Mouse (Mus musculus) intestine, postnatal 0 days (tissue): ENCODE measurements around the gene Igsf21. TPM values are rescaled to one million over a fixed set of nuclear protein-coding genes. Genes with fewer than 3 reads are reported as not detected.

Experiments used
- ATAC-seq: fragments of 200-750 bp; cut with Nextera tagmentation; 2 replicates; pipeline ENCODE4 v1.8.0; 2017; ENCODE audit warnings: mild to moderate bottlenecking, moderate TSS enrichment, moderate library complexity
- H3K27ac ChIP-seq: fragments of 300-500 bp; sonication (generic); 2 replicates; pipeline ENCODE4 v1.5.1; 2014; ENCODE audit warnings: mild to moderate bottlenecking, low read depth, low read length, moderate library complexity
- H3K27me3 ChIP-seq: fragments of 300-500 bp; sonication (generic); replicated peaks from 2 replicates; pipeline ENCODE4 v1.6.1; 2014; ENCODE audit warnings: low read length, mixed read lengths; ENCODE audit not compliant: control insufficient read depth, insufficient read depth
- H3K36me3 ChIP-seq: fragments of 300-500 bp; sonication (generic); 2 replicates; pipeline ENCODE4 v1.6.1; 2014; ENCODE audit warnings: mild to moderate bottlenecking, moderate library complexity; ENCODE audit not compliant: control insufficient read depth, insufficient read depth
- H3K4me1 ChIP-seq: fragments of 300-500 bp; sonication (generic); replicated peaks from 2 replicates; pipeline ENCODE4 v1.6.1; 2014; ENCODE audit warnings: antibody characterized with exemption, low read length, mixed read lengths; ENCODE audit not compliant: control insufficient read depth, insufficient read depth
- H3K4me2 ChIP-seq: fragments of 300-500 bp; sonication (generic); replicated peaks from 2 replicates; pipeline ENCODE4 v1.6.1; 2014; ENCODE audit warnings: low read depth, mild to moderate bottlenecking, moderate library complexity
- H3K4me3 ChIP-seq: fragments of 300-500 bp; sonication (generic); 2 replicates; pipeline ENCODE4 v1.5.1; 2014; ENCODE audit warnings: low read depth, low read length
- H3K9ac ChIP-seq: fragments of 300-500 bp; sonication (generic); 2 replicates; pipeline ENCODE4 v1.6.1; 2014; ENCODE audit warnings: mild to moderate bottlenecking, low read depth, low read length
- H3K9me3 ChIP-seq: fragments of 300-500 bp; sonication (generic); 2 replicates; pipeline ENCODE4 v1.6.1; 2016; ENCODE audit warnings: mixed run types; ENCODE audit not compliant: control insufficient read depth
- CTCF ChIP-seq: sonication (generic); IDR thresholded peaks from 2 replicates; pipeline ENCODE4 v1.5.1; 2016; ENCODE audit warnings: low read depth, mild to moderate bottlenecking, control low read depth, antibody characterized with exemption, moderate library complexity
- WGBS: fragments of 180-500 bp; shearing (Covaris S2); extraction: QIAGEN DNeasy Blood & Tissue Kit; methylation state at CpG from one replicate; pipeline ENCODE4 v1.1.7; 2014; 5-methylcytosine and 5-hydroxymethylcytosine counted together
- polyA plus RNA-seq: library from polyadenylated mRNA; unstranded; fragments of >200 nt; fragmentation: Nextera tagmentation; extraction: Ambion mirVana; gene quantifications from 2 replicates; pipeline ENCODE4 v1.2.1, GENCODE M21; 2015

The Igsf21 gene
- polyA plus RNA-seq, 1 experiment from 2014 or later: 0.93 TPM

DNA sequence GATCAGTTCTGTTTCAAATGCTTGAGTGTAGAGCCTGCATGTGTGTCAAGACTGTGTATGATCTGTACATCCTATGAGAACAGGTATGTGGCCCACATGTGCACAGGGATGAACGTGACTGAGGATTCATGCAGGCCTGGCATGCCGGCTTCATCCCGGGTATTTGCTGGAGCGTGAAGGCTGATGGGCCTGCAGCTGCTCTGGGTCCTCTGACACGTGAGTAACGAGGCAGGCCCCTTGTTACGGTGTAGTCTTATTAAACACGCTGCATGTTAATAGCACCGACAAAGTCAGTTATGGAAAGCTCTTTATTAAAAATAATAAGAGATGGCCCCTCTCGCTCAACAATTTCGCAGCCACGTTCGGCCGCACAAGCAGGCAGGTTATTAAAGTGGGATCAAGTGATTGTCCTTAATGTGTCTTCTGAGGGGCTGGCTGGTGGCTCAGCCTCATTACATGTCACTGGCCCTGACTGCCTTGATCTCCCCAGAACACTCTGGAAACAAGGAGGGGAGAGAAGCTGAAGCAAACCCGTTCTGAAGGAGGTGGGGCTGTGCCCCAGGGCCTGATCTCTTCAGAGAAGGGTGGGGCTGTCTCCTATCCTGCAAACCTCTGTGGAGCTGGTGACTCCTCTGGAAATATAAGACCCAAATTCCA lies 22.7 kb upstream of the Igsf21 start:
- no peaks in the 10 kb centered on the region for H3K36me3 ChIP-seq
- WGBS: 83% methylated on average over 15 of the region's 15 CpGs
- TF ChIP-seq CTCF: no peak

DNA sequence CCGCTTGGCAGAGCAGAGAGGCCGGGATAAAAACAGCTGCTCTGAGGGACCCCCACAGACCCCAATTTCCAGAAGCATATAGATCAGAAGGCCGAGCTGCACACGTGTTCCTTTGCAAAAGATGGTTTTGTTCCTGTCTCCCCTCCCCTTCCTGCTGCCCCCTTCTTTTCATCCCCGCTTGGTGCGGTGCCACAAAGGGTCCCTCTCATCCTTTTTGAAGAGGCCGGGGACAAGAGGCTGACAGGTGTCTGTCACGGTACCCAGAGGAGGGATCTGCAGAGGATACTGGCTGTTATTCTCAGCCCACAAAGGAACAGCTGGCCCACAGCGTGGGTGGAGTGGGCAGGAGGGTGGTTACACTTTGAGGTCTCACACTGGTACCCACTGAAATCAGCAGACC lies 21.3 kb upstream of the Igsf21 start:
- Histone ChIP-seq H3K4me2 (no peak overlapping the region), H3K27ac (no peak overlapping the region), H3K36me3 (no peaks in the 10 kb centered on the region), H3K9ac (no peak overlapping the region), H3K4me1 (no peaks in the 10 kb centered on the region), H3K9me3 (no peaks in the 10 kb centered on the region), H3K4me3 (no peak overlapping the region), H3K27me3 (no peaks in the 10 kb centered on the region)
- no peak for TF ChIP-seq CTCF
- 81% methylated on average over 9 of the region's 9 CpGs for whole genome bisulfite sequencing
- no peak for ATAC-seq

More for the DNA sequence above, 22.7 kb upstream of the Igsf21 start:
- Histone ChIP-seq H3K4me3 (no peak overlapping the region), H3K27ac (no peak overlapping the region), H3K27me3 (no peaks in the 10 kb centered on the region), H3K9me3 (no peaks in the 10 kb centered on the region), H3K4me2 (no peak overlapping the region), H3K4me1 (no peaks in the 10 kb centered on the region), H3K9ac (no peak overlapping the region)
- ATAC-seq: no peak

DNA sequence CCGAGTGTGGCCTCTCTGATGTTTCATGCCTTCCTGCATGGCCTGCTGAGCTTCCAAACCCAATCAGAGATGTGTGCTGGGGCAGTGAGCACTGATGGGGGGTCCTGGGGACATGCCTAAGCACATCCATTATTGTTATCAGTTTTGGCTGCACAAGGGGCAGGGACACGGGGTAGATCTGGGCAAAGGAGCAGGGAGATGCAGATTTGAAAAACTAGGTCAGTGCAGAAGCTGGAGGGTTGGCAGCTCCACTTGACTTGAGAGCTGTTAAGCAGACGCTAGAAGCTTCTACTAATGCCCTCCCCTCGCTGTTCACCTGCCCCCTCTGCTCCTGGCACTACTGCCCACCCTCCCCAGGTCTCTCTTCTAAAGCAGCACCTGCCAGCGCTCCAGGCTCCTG lies 20.5 kb upstream of the Igsf21 start:
- H3K9ac ChIP-seq: no peak overlapping the region
- H3K27me3 ChIP-seq: no peaks in the 10 kb centered on the region
- 66% methylated on average over 5 of the region's 5 CpGs for WGBS
- no peak overlapping the region for H3K27ac ChIP-seq
- no peaks in the 10 kb centered on the region for H3K36me3 ChIP-seq
- H3K4me2 ChIP-seq: no peak overlapping the region
- H3K9me3 ChIP-seq: no peaks in the 10 kb centered on the region
- TF ChIP-seq CTCF: no peak
- H3K4me3 ChIP-seq: no peak overlapping the region
- no peaks in the 10 kb centered on the region for H3K4me1 ChIP-seq
- ATAC-seq: no peak

DNA sequence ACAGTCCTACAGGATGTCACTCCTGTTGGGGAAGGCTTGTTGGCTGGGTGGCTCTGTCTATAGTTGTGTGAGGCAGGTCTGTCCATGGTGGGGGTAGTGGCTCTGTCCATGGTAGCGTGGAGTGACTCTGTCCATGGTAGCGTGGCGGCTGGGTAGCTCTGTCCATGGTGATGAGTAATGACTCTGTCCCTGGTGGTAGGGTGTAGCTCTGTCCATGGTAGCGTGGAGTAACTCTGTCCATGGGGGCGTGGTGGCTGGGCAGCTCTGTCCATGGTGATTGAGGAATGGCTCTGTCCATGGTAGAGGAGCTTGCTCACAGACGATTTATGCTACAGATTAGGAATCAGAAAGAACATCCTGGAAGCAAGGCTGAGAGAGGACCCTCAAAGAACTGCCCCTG lies 12.4 kb upstream of the Igsf21 start:
- Histone ChIP-seq H3K27me3 (no peaks in the 10 kb centered on the region), H3K4me2 (no peak overlapping the region), H3K9me3 (no peaks in the 10 kb centered on the region), H3K4me3 (no peak overlapping the region), H3K36me3 (no peaks in the 10 kb centered on the region), H3K27ac (no peak overlapping the region), H3K9ac (no peak overlapping the region), H3K4me1 (no peaks in the 10 kb centered on the region)
- TF ChIP-seq CTCF: peak; percentile 24
- no peak for ATAC-seq
- WGBS: 11% methylated on average over 6 of the region's 6 CpGs

DNA sequence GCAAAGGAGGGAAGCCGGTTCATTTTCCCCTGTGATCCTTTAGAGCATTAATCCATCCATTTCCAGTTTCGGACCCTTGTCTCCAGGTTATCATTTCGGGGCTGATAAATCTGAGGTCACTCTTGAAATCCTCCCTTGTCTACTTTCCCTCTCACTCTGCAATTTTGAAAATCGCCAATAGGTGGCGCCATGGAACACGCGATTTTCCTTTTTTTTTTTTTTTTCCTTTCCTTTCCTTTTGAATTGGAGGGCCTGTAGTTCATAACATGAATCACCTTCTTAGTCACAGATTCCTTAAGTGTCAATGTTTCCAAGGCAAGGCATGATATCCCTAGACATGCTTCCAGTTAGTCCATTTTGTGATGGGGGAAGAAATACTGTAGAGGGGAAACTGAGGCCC lies 5.8 kb upstream of the Igsf21 start:
- Histone ChIP-seq H3K9ac (no peak overlapping the region), H3K27me3 (peaks cover 15% of the 10 kb centered on the region), H3K4me1 (no peaks in the 10 kb centered on the region), H3K9me3 (no peaks in the 10 kb centered on the region), H3K4me3 (no peak overlapping the region), H3K4me2 (no peak overlapping the region), H3K27ac (no peak overlapping the region), H3K36me3 (no peaks in the 10 kb centered on the region)
- WGBS: 10% methylated on average over 7 of the region's 7 CpGs
- ATAC-seq: no peak
- TF ChIP-seq CTCF: peak; percentile 73

DNA sequence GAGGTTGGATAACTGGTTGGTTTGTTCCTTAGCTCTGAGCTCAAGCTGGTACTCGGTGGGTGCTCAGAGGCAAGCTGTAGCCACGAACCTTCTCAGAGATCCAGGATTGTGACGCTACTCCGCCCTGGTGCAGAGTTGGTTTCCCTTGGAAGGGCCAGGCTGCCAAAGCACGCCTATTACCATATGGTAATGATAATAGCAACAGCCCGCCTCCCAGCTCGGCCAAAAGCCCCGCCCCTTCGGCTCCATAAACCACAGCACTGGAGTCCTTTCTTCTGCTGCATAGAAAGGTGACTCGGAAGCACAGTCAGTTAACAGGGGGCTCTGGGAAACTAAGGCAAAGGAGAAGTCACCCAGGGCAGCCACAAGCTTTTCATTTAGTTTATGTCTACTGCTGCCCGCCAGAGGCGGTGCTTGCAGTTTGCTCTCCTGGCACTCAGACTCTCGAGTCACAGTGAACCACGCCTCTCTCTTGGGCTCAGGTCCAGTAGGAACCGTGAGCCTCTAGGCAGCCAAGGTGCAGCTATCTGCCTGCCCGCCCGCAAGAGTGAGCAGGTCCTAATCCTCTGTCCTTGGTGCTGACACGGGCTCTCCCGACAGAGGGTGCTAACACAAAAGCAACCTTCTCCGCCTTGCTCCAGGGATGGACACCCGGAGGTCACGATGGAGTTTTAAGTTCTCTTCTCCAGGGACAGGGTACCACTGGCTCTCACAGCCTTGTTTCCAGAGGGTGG lies 2.6 kb upstream of the Igsf21 start:
- Histone ChIP-seq H3K27ac (no peak overlapping the region), H3K4me2 (no peak overlapping the region), H3K4me1 (no peaks in the 10 kb centered on the region), H3K36me3 (no peaks in the 10 kb centered on the region), H3K27me3 (peaks cover 46% of the 10 kb centered on the region), H3K4me3 (no peak overlapping the region), H3K9ac (no peak overlapping the region), H3K9me3 (no peaks in the 10 kb centered on the region)
- WGBS: 9% methylated on average over 22 of the region's 22 CpGs
- TF ChIP-seq CTCF: peak; percentile 53
- ATAC-seq: 0 out of 2 replicates have a peak, but pooled peaks have one; percentile 43
